ENCODE assay signal across 8 mouse cellular contexts in genomic region chr3:88532689-88533511, GRCm38 (mm10). TPM values are rescaled to one million over a fixed set of nuclear protein-coding genes. Genes with fewer than 3 reads are reported as not detected.
A peak's percentile ranks its signal among the peaks of the same experiment; 100 is the strongest.
DNase-seq lines count a peak whose midpoint lies in the region; ATAC-seq and TF ChIP-seq lines count a peak whose summit lies in the region.

No protein-coding gene starts in this region.

- ATAC-seq in embryonic facial prominence, embryonic 11.5 days (replicated peaks; ENCODE audit: insufficient number of reproducible peaks, low FRiP score, low TSS enrichment, low read depth) = peak; percentile 15
- peak; percentile 18 for ATAC-seq in intestine, embryonic 14.5 days (replicated peaks; ENCODE audit: low FRiP score, low TSS enrichment, low read depth)
- peak; percentile 24 for ATAC-seq in midbrain, embryonic 12.5 days (ENCODE audit: low FRiP score, low read depth)

- peaks cover 31% of the 10 kb centered on the region for H3K4me1 ChIP-seq in embryonic facial prominence, embryonic 11.5 days (ENCODE audit: control insufficient read depth, insufficient read depth, low read length)
- peaks cover 64% of the 10 kb centered on the region for H3K4me1 ChIP-seq in intestine, embryonic 14.5 days (replicated peaks; ENCODE audit: control insufficient read depth, insufficient read depth, low read length)
- peaks cover 65% of the 10 kb centered on the region for H3K4me1 ChIP-seq in midbrain, embryonic 12.5 days

- intact Hi-C loops in gastrocnemius, adult 2 months (cut with DNase I) = no loop called here
- intact Hi-C loops in gastrocnemius, postnatal 36 days (cut with DNase I) = no loop called here

- H3K36me3 ChIP-seq in embryonic facial prominence, embryonic 11.5 days (replicated peaks; ENCODE audit: control insufficient read depth, insufficient read depth, low read depth, low read length) = peaks cover 10% of the 10 kb centered on the region
- peaks cover 29% of the 10 kb centered on the region for H3K36me3 ChIP-seq in intestine, embryonic 14.5 days (ENCODE audit: control insufficient read depth, insufficient read depth, low read length)
- H3K36me3 ChIP-seq in midbrain, embryonic 12.5 days = peaks cover 25% of the 10 kb centered on the region

- no peak overlapping the region for H3K27ac ChIP-seq in gastrocnemius, adult 2 months
- H3K27ac ChIP-seq in embryonic facial prominence, embryonic 11.5 days (replicated peaks; ENCODE audit: low read depth, low read length) = peak overlapping the region; percentile 97
- peak overlapping the region; percentile 97 for H3K27ac ChIP-seq in intestine, embryonic 14.5 days (ENCODE audit: low read depth)
- H3K27ac ChIP-seq in midbrain, embryonic 12.5 days (replicated peaks) = peak overlapping the region; percentile 99

- no peaks in the 10 kb centered on the region for H3K27me3 ChIP-seq in embryonic facial prominence, embryonic 11.5 days (ENCODE audit: control insufficient read depth, insufficient read depth, low read length)
- no peaks in the 10 kb centered on the region for H3K27me3 ChIP-seq in intestine, embryonic 14.5 days (replicated peaks; ENCODE audit: control insufficient read depth, insufficient read depth, low read length)
- H3K27me3 ChIP-seq in midbrain, embryonic 12.5 days = no peaks in the 10 kb centered on the region

- peak overlapping the region; percentile 91 for H3K4me3 ChIP-seq in gastrocnemius, adult 2 months
- peak overlapping the region; percentile 88 for H3K4me3 ChIP-seq in embryonic facial prominence, embryonic 11.5 days (ENCODE audit: low read depth, low read length)
- H3K4me3 ChIP-seq in intestine, embryonic 14.5 days (ENCODE audit: low read depth, low read length) = peak overlapping the region; percentile 97
- peak overlapping the region; percentile 96 for H3K4me3 ChIP-seq in midbrain, embryonic 12.5 days

- peak overlapping the region; percentile 95 for H3K4me2 ChIP-seq in embryonic facial prominence, embryonic 11.5 days (ENCODE audit: low read depth, low read length)
- peak overlapping the region; percentile 96 for H3K4me2 ChIP-seq in intestine, embryonic 14.5 days (ENCODE audit: low read length)
- H3K4me2 ChIP-seq in midbrain, embryonic 12.5 days (replicated peaks) = peak overlapping the region; percentile 96

- WGBS in embryonic facial prominence, embryonic 11.5 days = under 1% methylated on average over 40 of the region's 40 CpGs
- WGBS in intestine, embryonic 14.5 days = under 1% methylated on average over 36 of the region's 40 CpGs
- under 1% methylated on average over 40 of the region's 40 CpGs for WGBS in midbrain, embryonic 12.5 days

- DNase-seq in gastrocnemius, adult 2 months = peak; percentile 48
- no peak for DNase-seq in gastrocnemius, adult 8-10 months (ENCODE audit: low spot score in 2 of 2)
- DNase-seq in CD4-positive helper T cell, adult 2 months (ENCODE audit: low read depth, low spot score) = peak; percentile 28
- peak; percentile 81 for DNase-seq in embryonic facial prominence, embryonic 11.5 days (ENCODE audit: low spot score)
- DNase-seq in intestine, embryonic 14.5 days (ENCODE audit: low spot score) = peak; percentile 81
- no peak for DNase-seq in urinary bladder, adult 2 months (ENCODE audit: low spot score)
- DNase-seq in gastrocnemius, postnatal 36 days = no peak

- no peak for TF ChIP-seq CTCF in gastrocnemius, adult 2 months (IDR thresholded peaks at IDR 0.05)

- no peaks in the 10 kb centered on the region for H3K9me3 ChIP-seq in embryonic facial prominence, embryonic 11.5 days (replicated peaks; ENCODE audit: control insufficient read depth, low read length)
- no peaks in the 10 kb centered on the region for H3K9me3 ChIP-seq in intestine, embryonic 14.5 days (ENCODE audit: control insufficient read depth, low read length)
- no peaks in the 10 kb centered on the region for H3K9me3 ChIP-seq in midbrain, embryonic 12.5 days

- peak overlapping the region; percentile 100 for H3K9ac ChIP-seq in embryonic facial prominence, embryonic 11.5 days (replicated peaks; ENCODE audit: low read length)
- H3K9ac ChIP-seq in intestine, embryonic 14.5 days (ENCODE audit: low read length) = peak overlapping the region; percentile 96
- peak overlapping the region; percentile 100 for H3K9ac ChIP-seq in midbrain, embryonic 12.5 days (replicated peaks)

RNA-seq across cellular contexts. Expression of gene Mex3a, which starts 0.7 kb away (rescaled TPM):
- total RNA-seq in gastrocnemius, adult 2 months (2021) = under 1 TPM; 0.15 to 0.20 TPM
- under 1 TPM; 0.07 to 0.31 (median 0.15) TPM for total RNA-seq in gastrocnemius, adult 8-10 months (2022)
- polyA plus RNA-seq in embryonic facial prominence, embryonic 11.5 days (2014; fragmentation: Nextera tagmentation; extraction: Ambion mirVana) = 40.1 and 41.0 TPM in 2 replicates
- 19.8 and 23.8 TPM in 2 replicates for polyA plus RNA-seq in intestine, embryonic 14.5 days (2014; fragmentation: Nextera tagmentation; extraction: Ambion mirVana)
- 47.8 and 49.9 TPM in 2 replicates for polyA plus RNA-seq in midbrain, embryonic 12.5 days (2016; fragmentation: Nextera tagmentation; extraction: Ambion mirVana)
- 1.7 and 1.8 TPM in 2 replicates for polyA plus RNA-seq in urinary bladder, adult 2 months (2012; rRNA removed)
- under 1 TPM; 0.17 to 0.33 TPM for total RNA-seq in gastrocnemius, postnatal 36 days (2021)

RNA-seq across cellular contexts. Expression of gene Rab25, which starts 15.2 kb away (rescaled TPM):
- not detected for total RNA-seq in gastrocnemius, adult 2 months (2021)
- total RNA-seq in gastrocnemius, adult 8-10 months (2022) = not detected
- 3.7 and 4.0 TPM in 2 replicates for polyA plus RNA-seq in embryonic facial prominence, embryonic 11.5 days (2014; fragmentation: Nextera tagmentation; extraction: Ambion mirVana)
- polyA plus RNA-seq in intestine, embryonic 14.5 days (2014; fragmentation: Nextera tagmentation; extraction: Ambion mirVana) = 55.6 and 56.9 TPM in 2 replicates
- 0.21 and 0.47 TPM in 2 replicates for polyA plus RNA-seq in midbrain, embryonic 12.5 days (2016; fragmentation: Nextera tagmentation; extraction: Ambion mirVana)
- 135 and 174 TPM in 2 replicates for polyA plus RNA-seq in urinary bladder, adult 2 months (2012; rRNA removed)
- total RNA-seq in gastrocnemius, postnatal 36 days (2021) = not detected

RNA-seq across cellular contexts. Expression of gene Lamtor2, which starts 20.0 kb away (rescaled TPM):
- total RNA-seq in gastrocnemius, adult 2 months (2021) = 100 to 1,000 TPM in 1 of 2 experiments, 10 to 100 TPM in 1; 70.9 to 104 TPM
- total RNA-seq in gastrocnemius, adult 8-10 months (2022) = 10 to 100 TPM; 83.0 to 95.4 (median 86.1) TPM
- 77.4 and 82.0 TPM in 2 replicates for polyA plus RNA-seq in embryonic facial prominence, embryonic 11.5 days (2014; fragmentation: Nextera tagmentation; extraction: Ambion mirVana)
- 98.9 and 102 TPM in 2 replicates for polyA plus RNA-seq in intestine, embryonic 14.5 days (2014; fragmentation: Nextera tagmentation; extraction: Ambion mirVana)
- 137 and 152 TPM in 2 replicates for polyA plus RNA-seq in midbrain, embryonic 12.5 days (2016; fragmentation: Nextera tagmentation; extraction: Ambion mirVana)
- 124 and 134 TPM in 2 replicates for polyA plus RNA-seq in urinary bladder, adult 2 months (2012; rRNA removed)
- total RNA-seq in gastrocnemius, postnatal 36 days (2021) = 10 to 100 TPM; 70.6 to 76.1 TPM

RNA-seq across cellular contexts. Expression of gene Ubqln4, which starts 20.7 kb away (rescaled TPM):
- 10 to 100 TPM; 78.2 to 90.2 TPM for total RNA-seq in gastrocnemius, adult 2 months (2021)
- total RNA-seq in gastrocnemius, adult 8-10 months (2022) = 100 to 1,000 TPM in 1 of 4 experiments, 10 to 100 TPM in 3; 91.9 to 112 (median 94.6) TPM
- polyA plus RNA-seq in embryonic facial prominence, embryonic 11.5 days (2014; fragmentation: Nextera tagmentation; extraction: Ambion mirVana) = 62.1 and 73.3 TPM in 2 replicates
- polyA plus RNA-seq in intestine, embryonic 14.5 days (2014; fragmentation: Nextera tagmentation; extraction: Ambion mirVana) = 59.0 and 60.8 TPM in 2 replicates
- 64.7 and 71.2 TPM in 2 replicates for polyA plus RNA-seq in midbrain, embryonic 12.5 days (2016; fragmentation: Nextera tagmentation; extraction: Ambion mirVana)
- polyA plus RNA-seq in urinary bladder, adult 2 months (2012; rRNA removed) = 36.9 and 38.6 TPM in 2 replicates
- 10 to 100 TPM; 73.6 to 77.4 TPM for total RNA-seq in gastrocnemius, postnatal 36 days (2021)

RNA-seq across cellular contexts. Expression of gene Lmna, which starts 23.1 kb away (rescaled TPM):
- total RNA-seq in gastrocnemius, adult 2 months (2021) = 10 to 100 TPM; 67.5 to 82.5 TPM
- 10 to 100 TPM; 59.0 to 76.0 (median 67.8) TPM for total RNA-seq in gastrocnemius, adult 8-10 months (2022)
- polyA plus RNA-seq in embryonic facial prominence, embryonic 11.5 days (2014; fragmentation: Nextera tagmentation; extraction: Ambion mirVana) = 28.7 and 30.5 TPM in 2 replicates
- 86.0 and 96.0 TPM in 2 replicates for polyA plus RNA-seq in intestine, embryonic 14.5 days (2014; fragmentation: Nextera tagmentation; extraction: Ambion mirVana)
- 34.3 and 42.8 TPM in 2 replicates for polyA plus RNA-seq in midbrain, embryonic 12.5 days (2016; fragmentation: Nextera tagmentation; extraction: Ambion mirVana)
- 171 and 182 TPM in 2 replicates for polyA plus RNA-seq in urinary bladder, adult 2 months (2012; rRNA removed)
- 10 to 100 TPM; 75.3 to 79.8 TPM for total RNA-seq in gastrocnemius, postnatal 36 days (2021)

Comparison
In these comparisons a context has a peak if more than half of its experiments do, and no peak if none do; other contexts are left out.
1. DNase-seq: peak in gastrocnemius, adult 2 months (single experiment), CD4-positive helper T cell, adult 2 months (single experiment), embryonic facial prominence, embryonic 11.5 days (single experiment) and intestine, embryonic 14.5 days (single experiment); none in gastrocnemius, adult 8-10 months (0 of 2), urinary bladder, adult 2 months (single experiment) and gastrocnemius, postnatal 36 days (0 of 2).
2. RNA of gene Rab25, which starts 15.2 kb away (polyA plus RNA-seq): 135 to 174 TPM in urinary bladder, adult 2 months and 55.6 to 56.9 TPM in intestine, embryonic 14.5 days; 3.7 to 4.0 TPM in embryonic facial prominence, embryonic 11.5 days and 0.21 to 0.47 TPM in midbrain, embryonic 12.5 days; every median in the first group is over 10 times any median in the second.
3. Peak in every context shown above with its lines, with median percentiles within 50 percentile points of each other: H3K4me3 ChIP-seq, ATAC-seq, H3K4me2 ChIP-seq and H3K9ac ChIP-seq.